Mouse (Mus musculus) olfactory bulb, adult 2 months (tissue): ENCODE measurements at regions not wholly inside any gene's neighbourhood (a gene's known extent, or its start where the extent isn't known, plus 50 kb on each side); places are given as distances from the start of the nearest gene placed in this dataset.

Experiments used
- CTCF ChIP-seq: fragments of 200-500 bp; IDR thresholded peaks from 2 replicates; pipeline ENCODE4 v1.5.1; 2012; ENCODE audit warnings: low read depth, mild to moderate bottlenecking, low read length, moderate library complexity; ENCODE audit not compliant: insufficient read depth
- POLR2A ChIP-seq: fragments of 200-500 bp; IDR thresholded peaks from 2 replicates; pipeline ENCODE4 v1.6.1; 2012; ENCODE audit warnings: mild to moderate bottlenecking, low read depth, low read length, moderate library complexity; ENCODE audit not compliant: insufficient read depth

GRCm38 (mm10) chr9:113287397-113287796 is 420.7 kb downstream of the Pdcd6ip start:
- no peak for TF ChIP-seq CTCF
- no peak for TF ChIP-seq POLR2A
